Mouse (Mus musculus): Measurements from ENCODE around the gene Dstyk.

Dstyk gene

DNA sequence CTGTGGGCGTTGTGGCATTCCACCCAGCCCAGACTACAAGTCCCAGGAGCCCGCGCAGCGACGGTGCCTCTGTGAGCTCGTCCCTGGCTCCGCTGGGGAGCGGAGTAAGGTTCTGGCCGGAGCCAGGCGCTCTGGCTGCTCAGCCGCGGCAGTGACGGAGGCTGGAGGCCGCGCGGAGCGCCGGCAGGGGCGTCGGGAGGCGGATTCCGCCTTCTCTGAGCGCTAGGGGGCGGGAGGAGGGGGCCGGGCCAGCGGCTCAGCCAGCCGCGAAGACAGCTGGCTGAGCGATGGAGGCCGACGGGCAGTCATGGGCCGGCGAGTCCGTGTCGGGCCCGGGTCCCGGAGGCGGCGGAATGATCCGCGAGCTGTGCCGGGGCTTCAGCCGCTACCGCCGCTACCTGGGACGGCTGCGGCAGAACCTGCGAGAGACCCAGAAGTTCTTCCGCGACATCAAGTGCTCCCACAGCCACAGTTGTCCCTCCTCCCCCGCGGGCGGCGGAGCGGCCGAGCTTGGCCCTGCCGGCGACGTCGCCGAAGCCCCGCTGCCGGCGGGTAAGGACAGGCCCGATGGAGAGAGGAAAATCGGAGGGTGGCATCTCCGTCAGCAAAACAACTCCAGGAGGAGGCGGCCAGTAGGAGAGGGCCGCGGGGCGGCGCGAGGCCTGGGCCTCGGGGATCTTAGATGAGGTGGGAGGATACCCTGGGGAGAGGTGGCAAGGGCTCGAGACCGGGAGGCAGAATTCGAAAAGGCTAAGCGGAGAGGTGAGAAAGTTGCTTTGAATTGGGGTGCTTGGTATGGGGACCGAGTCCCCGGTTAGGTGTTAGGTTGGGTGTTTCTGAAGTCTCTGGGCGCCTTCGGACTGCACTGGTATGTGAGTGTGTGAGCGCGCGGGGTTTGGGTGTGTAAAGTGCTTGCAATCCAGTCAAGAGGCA is at the start of gene Dstyk:
Gene Dstyk, plus strand, starts transcription at position 237 of the 933 bp plus-strand sequence.
- DNase-seq (ENCODE audit: low spot score) = peak; percentile 78

DNA sequence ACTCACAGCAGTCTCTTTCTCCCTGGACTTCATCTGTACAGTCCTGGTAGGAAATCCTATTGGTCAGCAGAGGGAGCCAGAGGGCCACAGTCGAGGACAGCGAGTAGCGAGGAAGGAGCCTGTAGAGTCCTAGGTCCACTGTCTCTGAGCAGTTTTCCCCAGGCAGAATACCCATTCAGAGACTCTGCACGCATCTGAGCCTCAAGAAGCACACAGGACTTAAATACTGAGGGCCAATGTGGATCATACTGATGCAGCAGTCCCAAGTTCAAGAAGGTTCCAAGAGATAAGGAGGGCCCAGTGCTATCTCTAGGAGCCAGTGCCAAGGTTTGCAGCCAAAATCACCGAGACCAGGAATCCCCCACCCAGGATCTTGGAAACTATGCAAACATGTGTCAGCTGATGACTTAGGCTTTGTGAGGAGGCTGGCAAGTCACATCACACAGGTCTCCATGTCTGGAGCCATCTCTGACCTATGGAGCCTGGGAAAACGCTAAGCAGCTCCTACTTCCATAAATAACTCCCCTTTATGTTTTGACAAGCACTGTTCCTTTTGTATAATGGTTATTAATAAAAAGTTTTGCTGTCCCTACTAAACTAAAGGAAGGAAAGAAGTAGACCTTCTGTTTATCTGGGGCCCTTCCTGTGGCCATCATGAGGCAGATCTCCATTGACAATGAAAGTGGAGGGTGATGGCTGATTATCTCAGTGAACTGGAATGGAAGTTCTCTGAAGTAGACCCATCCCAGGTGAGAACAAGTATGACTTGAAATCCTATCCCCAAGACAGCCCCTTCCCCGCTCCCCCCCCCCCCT is 49.5 kb upstream of the Dstyk start:
- DNase-seq (ENCODE audit: low spot score) = no peak

DNA sequence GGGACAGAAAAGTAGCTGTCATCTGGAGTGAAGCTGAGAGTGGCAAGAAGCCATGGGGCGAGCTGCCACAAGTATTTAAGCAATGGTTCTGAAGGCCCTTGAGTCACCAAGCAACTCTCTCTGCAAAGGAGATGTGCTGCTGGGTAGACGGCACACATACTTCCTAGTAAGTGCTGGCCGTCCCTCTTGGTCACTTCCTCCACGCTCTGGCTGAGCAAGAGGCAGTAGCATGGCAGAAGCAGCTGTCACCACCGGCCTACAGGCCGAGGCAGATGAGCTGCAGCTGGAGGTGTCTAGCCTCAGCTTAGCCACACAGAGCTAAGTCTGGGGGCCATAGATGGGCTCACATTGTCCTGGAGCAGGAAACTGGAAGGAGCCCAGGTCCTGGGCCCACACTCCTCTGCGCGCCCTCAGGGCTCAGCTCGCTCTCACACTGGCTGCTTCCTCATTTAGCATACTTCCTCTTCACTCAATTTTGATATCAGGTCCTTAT is 46.6 kb upstream of the Dstyk start:
- no peak for DNase-seq (ENCODE audit: low spot score)

DNA sequence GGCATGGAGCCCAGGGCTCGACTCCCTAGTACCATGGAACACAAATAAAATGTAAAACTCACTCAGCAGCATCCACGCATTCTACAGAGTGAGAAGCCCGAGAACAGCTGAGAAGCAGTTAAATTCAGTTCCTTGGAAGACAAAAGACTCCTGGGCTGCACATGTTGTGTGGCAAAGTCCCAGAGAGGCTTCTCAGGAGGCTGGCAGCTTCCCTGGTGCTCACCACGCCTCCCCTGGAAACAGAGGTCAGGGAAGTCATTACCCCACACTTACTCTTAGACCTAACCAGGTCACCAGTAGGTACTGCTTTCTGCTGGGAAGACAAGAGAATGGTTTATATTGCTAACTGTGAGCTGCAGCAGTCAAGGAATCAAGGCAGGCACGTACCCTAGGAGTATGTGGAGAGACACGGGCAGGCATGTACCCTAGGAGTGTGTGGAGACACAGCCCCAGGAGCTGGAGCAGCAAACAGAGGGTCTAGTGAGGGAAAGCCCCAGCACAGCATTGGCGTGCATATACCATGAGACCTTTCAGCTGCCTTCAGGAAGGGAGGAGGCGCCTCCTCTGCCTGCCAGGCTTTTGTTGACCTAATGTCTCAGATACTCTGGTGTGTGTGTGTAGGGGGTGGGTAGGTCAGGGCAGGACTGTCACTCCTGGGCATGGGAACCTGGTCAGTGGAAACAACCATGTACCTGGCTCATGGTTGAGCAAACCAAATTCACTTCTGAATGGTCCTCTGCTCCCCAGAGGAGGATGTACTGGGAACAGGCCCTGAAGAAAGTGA is 45.9 kb upstream of the Dstyk start:
- no peak for DNase-seq (ENCODE audit: low spot score)

DNA sequence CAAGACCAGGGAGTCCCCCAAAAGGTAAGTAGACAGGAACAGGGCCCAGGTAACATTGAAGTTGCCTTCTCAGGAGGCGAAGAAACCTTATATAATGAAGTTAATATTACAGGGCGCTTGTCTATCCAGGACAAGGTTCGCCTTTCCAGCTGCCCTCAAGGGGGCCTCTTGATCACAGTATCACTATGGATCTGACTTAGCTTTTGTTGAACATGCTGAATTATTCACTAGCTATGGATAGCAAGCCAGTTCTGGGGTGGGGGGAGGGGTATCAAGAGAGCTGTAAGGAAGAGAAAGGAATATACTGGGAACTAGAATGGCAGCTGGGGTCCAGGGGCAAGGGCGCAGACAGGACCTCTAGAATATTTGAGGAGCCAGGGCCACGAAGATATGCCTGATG is 45.0 kb upstream of the Dstyk start:
- no peak for DNase-seq (ENCODE audit: low spot score)

DNA sequence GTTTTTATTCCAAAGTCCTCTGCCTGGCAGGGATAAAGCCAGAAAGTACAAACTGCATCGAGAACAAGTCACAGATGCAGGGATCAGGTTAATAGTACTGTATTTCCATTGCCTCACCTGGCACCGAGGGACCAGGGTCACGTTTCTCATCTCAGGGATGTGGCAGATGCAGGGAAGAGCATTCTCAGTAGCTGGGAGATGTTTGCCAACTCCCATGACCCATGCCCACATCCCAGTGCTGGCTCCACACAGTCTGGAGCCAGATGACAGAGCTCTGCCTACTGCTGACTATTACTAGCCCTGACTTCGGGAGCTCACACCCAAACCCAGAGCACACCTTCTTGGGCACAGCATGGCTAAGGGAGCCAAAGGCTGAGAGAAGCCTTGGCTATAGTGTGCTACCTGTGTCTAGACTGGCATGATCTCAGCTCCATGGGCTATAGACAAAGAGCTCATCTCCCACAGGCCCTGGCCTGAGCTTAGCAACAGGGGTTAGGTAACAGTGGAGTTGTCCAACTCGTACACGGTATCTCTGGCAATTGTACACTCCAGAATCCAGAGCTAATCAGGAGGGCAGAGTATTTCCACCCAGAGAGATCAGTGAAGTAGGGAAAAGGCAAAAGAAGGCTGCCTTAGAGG is 44.3 kb upstream of the Dstyk start:
- no peak for DNase-seq (ENCODE audit: low spot score)

DNA sequence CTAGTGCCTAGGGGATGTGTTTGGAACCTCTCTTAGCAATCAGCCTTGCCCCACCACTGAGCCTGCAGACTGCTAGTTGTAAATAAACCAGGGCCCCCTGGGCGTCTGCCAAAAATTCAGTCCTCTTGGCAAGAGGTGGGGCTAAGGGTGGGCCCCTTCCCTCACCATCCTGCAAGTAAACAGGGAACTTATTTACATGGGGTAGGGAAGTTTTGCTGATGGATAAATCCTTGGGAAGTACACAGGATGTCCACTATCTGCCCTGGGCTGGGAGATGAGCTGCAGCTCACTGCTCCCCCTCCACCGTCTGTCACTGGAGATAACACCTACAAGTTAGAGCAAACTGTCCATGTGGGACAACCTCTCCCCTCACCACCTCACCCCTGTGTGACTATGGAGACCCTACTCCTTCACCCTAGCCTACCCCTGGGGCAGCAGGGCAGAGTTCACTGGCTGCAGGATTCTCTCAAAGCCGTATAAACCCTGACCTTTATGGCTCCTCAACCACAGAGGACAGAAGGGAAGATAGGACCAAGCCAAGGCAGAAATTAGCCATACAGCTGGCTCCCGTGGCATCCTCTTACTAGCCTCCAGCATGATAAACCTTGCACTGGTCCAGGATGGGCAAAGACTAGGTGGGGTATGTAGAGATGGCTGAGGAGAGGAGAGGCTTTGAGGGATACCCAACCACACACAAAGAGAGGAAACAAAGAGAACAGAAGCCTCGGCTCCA is 43.0 kb upstream of the Dstyk start:
- DNase-seq (ENCODE audit: low spot score) = no peak

DNA sequence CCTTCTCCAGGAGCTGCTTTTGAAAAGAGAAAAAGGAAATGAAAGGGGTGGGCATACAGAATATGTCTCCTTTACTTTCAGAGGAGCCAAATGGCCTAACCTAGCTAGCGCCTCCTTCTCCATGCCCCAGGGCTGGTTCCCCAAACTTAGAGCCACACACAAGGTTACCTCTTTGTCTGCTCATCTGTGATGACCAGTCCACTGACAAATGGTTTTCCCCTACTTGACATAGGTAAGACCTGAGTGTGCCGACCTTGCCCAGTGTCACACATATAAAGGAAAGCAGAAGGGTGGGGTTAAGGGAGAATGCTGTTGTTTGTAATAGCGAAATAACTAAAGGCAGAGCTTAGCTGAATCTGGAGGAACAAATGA is 42.5 kb upstream of the Dstyk start:
- DNase-seq (ENCODE audit: low spot score) = no peak

DNA sequence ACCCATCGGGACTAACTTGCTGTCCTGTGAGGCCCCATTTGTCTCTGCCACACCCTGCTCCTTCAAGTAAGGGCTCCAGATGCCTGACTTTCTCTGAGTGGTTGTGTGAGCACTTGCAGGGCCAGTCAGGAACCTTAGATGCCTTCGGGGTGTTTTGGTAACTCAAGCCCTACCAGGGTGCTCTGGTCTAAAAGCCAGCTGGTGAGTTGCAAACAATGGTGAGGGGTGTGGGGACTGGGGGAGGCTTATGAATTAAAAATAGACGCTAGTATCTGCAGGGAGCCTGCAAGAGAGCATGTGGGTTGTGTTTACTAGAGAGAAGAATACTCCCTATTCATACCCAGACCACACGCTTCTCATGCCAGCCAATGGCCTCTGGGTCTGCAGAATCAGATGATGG is 42.1 kb upstream of the Dstyk start:
- no peak for DNase-seq (ENCODE audit: low spot score)

DNA sequence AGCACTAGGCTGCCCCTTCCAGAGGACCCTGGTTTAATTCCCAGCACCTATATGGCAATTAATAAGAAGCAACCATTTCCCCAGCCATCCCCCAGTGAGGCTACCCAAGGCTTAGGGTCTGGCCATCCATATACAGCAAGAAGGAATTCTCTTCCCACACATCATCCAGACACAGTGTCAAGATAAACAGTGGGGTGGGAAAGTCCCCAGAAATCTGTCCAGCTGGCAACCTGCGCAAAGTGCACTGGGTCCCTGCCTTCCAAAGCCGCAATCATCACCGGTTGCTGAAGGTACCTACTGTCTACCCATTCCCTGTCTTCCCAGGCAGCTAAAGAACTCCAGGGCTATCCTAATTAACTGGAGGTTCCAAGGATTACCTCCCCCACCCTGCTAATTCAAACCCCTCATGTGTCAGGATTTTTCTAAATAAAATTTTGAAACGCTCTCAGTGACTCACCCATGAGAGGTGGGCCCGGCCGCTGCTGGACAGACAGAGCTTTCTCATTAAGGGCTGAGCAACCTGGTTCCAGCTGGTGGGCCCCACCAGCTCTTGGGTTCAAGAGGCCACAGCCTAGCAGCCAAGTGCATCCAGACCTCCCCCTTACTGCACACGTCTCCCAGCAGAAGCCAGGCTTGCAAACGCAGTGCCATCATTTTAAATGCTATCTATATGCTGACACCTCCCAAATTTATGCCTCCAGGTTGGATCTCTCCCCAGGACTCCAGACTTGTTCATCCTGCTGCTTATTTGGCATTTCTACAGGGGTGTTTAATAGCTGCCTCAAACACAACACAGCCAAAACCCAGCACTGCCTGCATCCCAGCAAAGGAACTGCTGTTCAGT is 40.9 kb upstream of the Dstyk start:
- no peak for DNase-seq (ENCODE audit: low spot score)

DNA sequence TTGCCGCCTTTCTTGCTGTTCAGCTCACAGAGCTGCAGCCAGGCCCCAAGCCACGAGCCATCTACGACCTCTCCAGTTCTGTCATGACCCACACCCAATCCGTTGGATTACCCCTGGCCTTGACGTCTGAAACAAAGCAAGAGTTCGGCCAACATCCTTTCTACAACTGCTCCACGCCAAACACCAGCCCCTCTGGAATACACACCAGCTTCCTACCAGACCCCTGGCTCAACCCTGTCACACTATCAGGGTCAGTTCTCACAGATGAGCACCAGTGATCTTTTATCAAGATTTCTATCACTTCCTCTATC is 40.3 kb upstream of the Dstyk start:
- no peak for DNase-seq (ENCODE audit: low spot score)

DNA sequence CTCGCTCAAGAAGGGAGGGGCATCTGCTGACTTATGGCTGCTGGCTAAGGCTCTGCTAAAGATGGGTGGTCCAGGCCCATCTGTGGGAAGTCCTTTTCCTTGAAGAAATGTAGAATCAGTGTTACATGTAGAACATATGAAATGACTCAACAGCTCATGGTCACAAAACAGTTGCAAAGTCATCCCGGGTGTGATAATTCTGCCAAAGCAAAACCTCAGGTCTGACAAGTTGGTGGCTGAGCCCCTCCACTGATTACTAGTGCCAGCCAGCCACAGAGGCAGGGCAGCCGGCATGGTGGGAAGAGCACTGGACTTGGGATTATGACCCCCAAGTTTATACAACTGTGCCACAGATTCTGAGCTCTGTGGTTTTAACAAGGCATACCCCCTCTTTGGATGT is 39.5 kb upstream of the Dstyk start:
- no peak for DNase-seq (ENCODE audit: low spot score)

DNA sequence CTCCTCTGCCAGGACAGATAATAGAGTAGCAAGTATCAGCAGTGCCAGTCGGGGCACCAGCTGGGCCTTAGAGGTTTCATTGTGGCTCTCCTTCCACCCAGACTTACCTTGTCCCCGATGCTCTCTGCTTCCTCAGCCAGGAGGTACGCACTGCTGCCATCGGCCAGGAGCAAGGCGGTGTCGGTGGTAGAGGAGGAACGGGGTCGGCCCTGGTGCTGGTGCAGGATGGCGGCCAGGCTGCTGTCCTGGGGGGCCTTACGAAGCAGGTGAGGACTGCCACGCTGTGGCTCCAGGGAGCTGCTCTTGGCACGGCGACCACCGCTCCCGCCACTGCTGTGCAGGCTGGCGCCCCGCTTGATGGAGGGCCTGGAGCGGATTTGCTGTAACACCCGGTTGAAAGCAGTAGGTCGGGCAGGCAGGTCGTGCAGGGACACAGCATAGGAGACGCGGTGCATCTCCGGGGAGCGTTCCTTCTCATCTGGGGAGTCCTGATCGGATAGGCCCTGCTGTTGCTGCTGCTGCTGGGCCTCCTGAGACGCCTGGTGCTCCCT is 36.7 kb upstream of the Dstyk start:
- DNase-seq (ENCODE audit: low spot score) = no peak

DNA sequence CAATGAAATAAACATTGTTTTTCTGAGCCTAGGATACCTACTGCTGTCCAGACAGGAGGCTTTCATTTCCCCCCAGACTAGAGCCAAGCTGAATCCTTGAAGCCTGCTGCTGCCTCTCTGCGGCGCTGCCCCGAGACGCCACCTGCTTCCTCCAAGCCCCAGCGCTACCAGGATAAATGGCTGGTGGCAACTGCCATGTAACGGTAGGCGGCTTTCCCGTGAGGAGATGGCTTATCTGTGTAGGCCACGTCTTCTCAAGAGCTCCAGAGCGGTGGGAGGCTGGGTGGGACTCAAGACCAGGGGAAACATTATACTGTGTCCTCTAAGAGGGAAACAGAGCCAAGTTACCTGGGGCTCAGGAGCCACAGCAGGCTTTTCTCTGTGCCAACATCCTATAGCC is 35.4 kb upstream of the Dstyk start:
- DNase-seq (ENCODE audit: low spot score) = no peak

DNA sequence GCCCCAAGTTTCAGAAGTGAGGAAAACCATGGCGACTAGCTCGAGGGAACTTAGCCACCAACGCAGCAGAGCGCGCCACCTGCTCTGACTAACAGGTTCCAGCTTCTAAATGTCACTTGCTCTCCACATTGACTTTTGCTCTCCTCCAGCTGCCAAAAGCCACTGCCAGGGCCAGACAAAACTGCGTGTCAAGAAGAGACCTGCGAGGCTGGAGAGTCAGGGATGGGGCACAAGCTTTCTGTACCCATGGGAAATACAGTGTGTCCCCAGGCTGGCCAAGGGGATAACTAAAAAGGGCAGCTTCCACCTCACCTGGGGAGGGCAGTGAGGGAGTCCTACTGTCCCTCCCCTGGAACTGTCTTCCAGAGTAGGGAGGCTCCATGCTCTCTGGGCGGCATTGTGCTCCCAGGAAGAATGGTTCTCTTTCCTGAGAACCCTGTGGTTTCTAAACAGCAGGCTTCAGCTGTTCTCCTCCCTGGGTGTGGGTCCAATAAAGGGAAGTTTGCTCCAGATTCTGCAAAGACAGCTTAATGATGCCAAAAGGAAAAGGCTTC is 33.3 kb upstream of the Dstyk start:
- no peak for DNase-seq (ENCODE audit: low spot score)

DNA sequence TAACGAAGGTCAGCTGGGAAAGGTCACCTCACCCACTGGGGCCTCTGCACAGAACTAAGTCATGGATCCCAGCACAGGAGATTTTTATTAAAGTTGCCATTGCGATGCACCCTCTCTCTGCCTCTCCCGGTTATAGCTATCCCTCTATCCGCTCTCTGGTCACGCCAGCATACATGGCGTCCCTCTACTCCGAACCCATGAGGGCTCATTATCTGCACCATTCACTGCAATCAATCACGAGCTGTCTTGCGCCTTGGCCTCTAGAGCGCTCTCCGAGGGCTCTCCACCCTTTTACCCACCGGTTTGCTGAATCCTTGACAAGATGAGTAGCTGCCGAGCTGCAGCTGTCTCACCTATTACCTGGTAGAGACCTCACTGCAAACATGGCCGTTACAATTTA is 32.1 kb upstream of the Dstyk start:
- no peak for DNase-seq (ENCODE audit: low spot score)

DNA sequence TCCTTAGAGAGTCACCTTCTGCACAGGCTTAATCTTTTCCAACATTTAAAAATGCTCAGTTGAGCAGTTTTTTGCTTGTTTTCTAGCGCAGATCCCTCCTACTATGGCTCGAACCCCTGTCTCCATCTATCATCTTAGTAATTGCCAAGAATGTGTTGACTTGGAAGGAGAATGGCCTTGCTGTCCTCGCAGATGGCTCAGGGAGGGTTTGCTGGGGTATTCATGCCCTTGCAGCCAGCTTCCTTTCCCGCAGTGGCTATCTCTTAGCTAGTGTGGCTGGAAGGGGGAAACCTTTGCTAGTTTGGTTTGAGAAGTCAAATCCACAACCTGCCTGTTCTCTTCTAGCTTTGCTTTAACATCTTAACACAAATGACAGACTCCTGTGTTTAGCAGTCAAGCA is 31.6 kb upstream of the Dstyk start:
- no peak for DNase-seq (ENCODE audit: low spot score)

DNA sequence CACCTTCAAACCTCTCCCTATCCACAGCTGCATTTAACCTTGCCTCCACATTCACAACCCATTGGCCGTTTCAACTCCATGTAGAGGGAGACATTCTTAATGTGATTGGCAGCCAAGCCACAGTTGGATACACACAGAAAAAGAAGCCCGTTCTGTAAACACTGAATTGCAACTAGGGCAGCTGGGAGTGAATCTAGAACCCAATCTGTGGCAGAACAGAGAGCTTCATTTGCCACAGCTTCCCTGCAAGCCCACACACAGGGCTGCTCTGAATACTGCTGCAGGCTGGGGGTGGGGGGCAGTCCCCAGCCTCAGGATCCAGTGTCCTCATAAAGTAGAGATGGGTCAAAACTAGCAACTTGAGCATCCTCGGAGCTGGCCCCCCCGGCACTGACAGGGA is 31.1 kb upstream of the Dstyk start:
- DNase-seq (ENCODE audit: low spot score) = no peak

DNA sequence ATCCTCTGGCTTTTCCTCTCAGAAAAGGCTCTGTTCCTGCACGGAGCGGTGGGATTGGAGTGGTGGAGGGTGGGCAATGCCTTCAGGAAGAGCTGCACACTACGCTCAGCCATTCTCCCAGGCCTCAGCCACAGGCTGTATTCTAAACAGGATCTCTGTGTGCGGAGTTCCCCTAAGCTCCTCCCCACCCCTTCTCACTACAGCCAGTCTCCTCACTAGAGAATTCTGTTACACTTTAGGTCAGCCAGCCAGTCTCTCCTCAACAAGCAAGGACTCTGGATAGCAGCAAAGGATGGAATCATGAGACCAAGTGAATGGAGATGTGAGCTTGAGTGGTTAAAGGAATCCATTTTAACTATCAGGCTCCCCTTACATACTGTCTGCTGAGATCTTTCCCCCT is 29.4 kb upstream of the Dstyk start:
- no peak for DNase-seq (ENCODE audit: low spot score)

Measured in urinary bladder, postnatal 10 days (tissue).